Mouse (Mus musculus) gastrocnemius, postnatal 36 days (tissue): ENCODE measurements around the gene Atp6v1c2. TPM values are rescaled to one million over a fixed set of nuclear protein-coding genes. Genes with fewer than 3 reads are reported as not detected.

Experiments used
- DNase-seq, 2 experiments: peaks; one replicate each; pipeline ENCODE4 v3.0.0; 2022
- intact Hi-C: fragments of 180-260 bp; cut with DNase I; formaldehyde crosslinking; loops from one replicate; pipeline ENCODE4 v1.15.1; 2025
- microRNA-seq, 2 experiments: library from miRNA; unstranded; fragments of <30 nt; microRNA quantifications; one replicate each; pipeline ENCODE4 v1.2.0; 2021
- total RNA-seq, 2 experiments: library from RNA; stranded (reverse); gene quantifications; 2 replicates each; pipeline ENCODE4 v1.2.3; 2021

Atp6v1c2 gene
- total RNA-seq, 2 experiments from 2014 or later: not detected

- peak; percentile 85 to 88 for DNase-seq
- intact Hi-C loops: no loop called here
Measured at GRCm38 (mm10) chr12:17265971-17266672, 63.0 kb downstream of the Atp6v1c2 start, which contains the start of gene Pdia6. Gene Pdia6 (plus strand): TSS chr12:17266545.

DNA sequence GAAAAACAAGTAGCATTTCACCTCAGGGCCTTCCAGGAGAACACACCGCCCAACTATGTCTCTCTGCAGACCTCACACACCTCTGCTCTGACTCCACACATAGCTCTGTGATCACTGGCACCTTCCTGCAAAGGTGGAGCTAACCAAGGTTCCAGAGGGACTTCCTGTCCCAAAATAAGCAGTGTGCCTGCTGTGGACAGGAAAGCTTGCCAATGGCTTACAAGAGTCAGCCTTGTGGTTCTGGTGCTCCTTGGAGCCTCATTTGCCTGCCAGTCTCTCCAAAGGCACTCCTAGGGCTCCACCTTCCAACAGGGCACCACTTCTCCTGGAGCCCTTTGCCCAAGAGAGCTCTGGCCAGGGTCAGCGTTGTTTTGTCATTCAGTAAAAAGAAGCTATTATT, 64.3 kb downstream of the Atp6v1c2 start:
- DNase-seq: no peak
- intact Hi-C loops: no loop called here

DNA sequence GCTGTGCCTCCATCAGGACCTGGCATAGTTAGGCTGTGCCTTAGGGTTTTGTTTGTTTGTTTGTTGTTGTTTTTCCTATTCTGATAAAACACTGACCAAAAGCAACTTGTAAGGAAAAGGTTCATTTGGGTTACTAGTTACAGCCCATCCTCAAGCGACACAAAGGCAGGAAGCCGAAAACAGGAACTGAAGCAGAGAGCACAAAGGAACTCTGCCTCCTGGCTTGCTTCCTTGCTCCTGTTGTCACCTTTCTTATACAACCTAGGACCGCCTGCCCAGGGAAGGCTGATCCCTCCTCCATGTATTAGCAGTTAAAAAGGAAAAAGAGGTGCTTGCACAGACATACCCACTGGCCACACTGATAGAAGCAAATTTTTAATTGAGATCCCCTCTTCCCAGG, 65.3 kb downstream of the Atp6v1c2 start:
- no peak for DNase-seq
- intact Hi-C loops: no loop called here

- intact Hi-C loops: no loop called here
- DNase-seq: no peak
Measured at GRCm38 (mm10) chr12:17261005-17261404, 68.2 kb downstream of the Atp6v1c2 start.

GRCm38 (mm10) chr12:17258431-17258830, 70.7 kb downstream of the Atp6v1c2 start:
- no peak for DNase-seq
- intact Hi-C loops: loop anchor here (5.0 to 10.0 kb wide), 2 partner anchors 241 to 454 kb away; partner anchors contain the start of gene Greb1

- intact Hi-C loops: loop anchor here (2.0 to 10.0 kb wide), 3 partner anchors 222 to 452 kb away; partner anchors contain the start of gene Greb1
- peak in 1 of 2 experiments; percentile 28 for DNase-seq
Measured at GRCm38 (mm10) chr12:17256905-17257304, 72.3 kb downstream of the Atp6v1c2 start.

GRCm38 (mm10) chr12:17255602-17256001, 73.6 kb downstream of the Atp6v1c2 start:
- DNase-seq: no peak
- intact Hi-C loops: loop anchor here (2.0 to 10.0 kb wide), 3 partner anchors 221 to 451 kb away; partner anchors contain the start of gene Greb1

DNA sequence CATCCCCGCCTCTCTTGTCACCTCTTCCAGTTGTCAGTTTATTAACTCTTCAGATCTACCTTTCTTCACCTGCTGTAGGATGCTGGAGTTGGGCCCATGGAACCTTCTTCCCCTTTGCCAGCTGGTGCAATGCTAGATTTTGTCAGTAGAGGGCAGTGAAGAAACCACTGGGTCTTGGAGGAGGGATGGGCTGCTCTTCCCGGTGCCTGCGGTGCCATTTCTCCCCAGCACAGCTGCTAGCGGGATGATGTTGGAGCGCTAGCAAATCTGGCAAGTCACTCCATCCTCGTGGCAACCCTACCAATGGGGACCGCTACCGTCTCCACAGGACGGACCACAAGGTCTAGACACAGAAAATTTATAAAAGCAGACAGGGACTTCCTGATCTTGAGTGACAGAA, 76.1 kb downstream of the Atp6v1c2 start:
- intact Hi-C loops: loop anchor here (10.0 kb wide), 1 partner anchor 448 kb away; the partner anchor contains the start of gene Greb1
- peak; percentile 30 to 38 for DNase-seq

GRCm38 (mm10) chr12:17250962-17251361, 78.2 kb downstream of the Atp6v1c2 start:
- no peak for DNase-seq
- intact Hi-C loops: loop anchor here (10.0 kb wide), 1 partner anchor 446 kb away; the partner anchor contains the start of gene Greb1

- intact Hi-C loops: loop anchor here (5.0 kb wide), 1 partner anchor 210 kb away; no protein-coding TSS in a partner anchor
- DNase-seq: peak in 1 of 2 experiments; percentile 23
Measured at GRCm38 (mm10) chr12:17242041-17242440, 87.1 kb downstream of the Atp6v1c2 start.

DNA sequence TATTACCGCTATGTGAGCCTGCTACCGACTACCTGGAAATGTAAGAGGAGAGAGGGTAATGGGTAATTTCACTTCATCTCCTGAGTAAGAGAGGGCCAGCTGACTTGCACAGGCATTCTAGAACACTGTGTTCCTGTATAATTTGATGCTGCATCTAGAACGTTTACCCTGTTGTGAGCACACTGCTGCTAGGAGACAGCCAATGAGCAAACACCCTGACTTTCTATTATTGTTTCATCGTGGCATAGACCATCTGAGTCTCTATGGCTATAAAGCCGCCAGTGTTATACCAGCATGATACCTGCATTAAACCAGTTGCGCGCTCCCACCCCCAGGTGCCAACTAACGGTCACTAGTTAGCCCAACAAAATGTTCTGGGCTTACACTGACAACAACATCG, 87.5 kb downstream of the Atp6v1c2 start:
- intact Hi-C loops: loop anchor here (5.0 kb wide), 1 partner anchor 209 kb away; no protein-coding TSS in a partner anchor
- no peak for DNase-seq

- intact Hi-C loops: loop anchor here (5.0 kb wide), 1 partner anchor 209 kb away; no protein-coding TSS in a partner anchor
- DNase-seq: no peak
Measured at GRCm38 (mm10) chr12:17241016-17241415, 88.1 kb downstream of the Atp6v1c2 start.

DNA sequence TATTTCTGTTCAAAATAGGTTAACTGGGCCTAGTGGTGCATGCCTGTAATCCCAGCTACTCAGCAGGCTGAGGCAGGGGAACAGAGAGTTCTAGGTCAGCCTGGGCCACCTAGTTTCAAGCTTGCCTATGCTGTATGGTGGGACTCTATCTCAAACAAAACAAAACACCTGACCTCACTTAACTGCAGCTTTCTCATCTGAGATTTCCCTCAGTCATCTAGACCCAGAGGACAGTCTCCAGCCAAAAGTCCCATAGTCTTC, 89.8 kb downstream of the Atp6v1c2 start:
- no peak for DNase-seq
- intact Hi-C loops: no loop called here

- intact Hi-C loops: no loop called here
- no peak for DNase-seq
Measured at GRCm38 (mm10) chr12:17238588-17239427, 90.4 kb downstream of the Atp6v1c2 start.

GRCm38 (mm10) chr12:17235535-17236313, 93.4 kb downstream of the Atp6v1c2 start:
- intact Hi-C loops: no loop called here
- no peak for DNase-seq

Small RNA genes within 50 kb of the gene (microRNA-seq; reads per million reads assigned to microRNA genes)
- 2.2 to 4.3 reads per million in 2 experiments for gene Mir3066

Other genes starting within 250 kb of the Atp6v1c2 start
- gene Kcnf1, start 152.5 kb downstream of the Atp6v1c2 start, total RNA-seq: 1 to 10 TPM; 2.2 to 2.9 TPM
- gene Pdia6, start 62.8 kb downstream of the Atp6v1c2 start, total RNA-seq: 10 to 100 TPM; 40.6 to 45.2 TPM
- gene Nol10, start 19.1 kb upstream of the Atp6v1c2 start, total RNA-seq: 1 to 10 TPM; 5.6 to 7.6 TPM
- gene Odc1, start 215.4 kb upstream of the Atp6v1c2 start, total RNA-seq: 100 to 1,000 TPM in 1 of 2 experiments, 10 to 100 TPM in 1; 99.8 to 111 TPM